Mouse (Mus musculus): ENCODE data around the gene Fkbp5. TPM values are rescaled to one million over a fixed set of nuclear protein-coding genes. Genes with fewer than 3 reads are reported as not detected.
"Not testable (repeated sequence)": the region's sequence is repeated elsewhere in the genome, so short reads cannot be mapped to it uniquely, and the experiment has no call there.

Fkbp5 gene
- polyA plus RNA-seq, 1 experiment from 2014 or later, result 33.8 TPM

DNA sequence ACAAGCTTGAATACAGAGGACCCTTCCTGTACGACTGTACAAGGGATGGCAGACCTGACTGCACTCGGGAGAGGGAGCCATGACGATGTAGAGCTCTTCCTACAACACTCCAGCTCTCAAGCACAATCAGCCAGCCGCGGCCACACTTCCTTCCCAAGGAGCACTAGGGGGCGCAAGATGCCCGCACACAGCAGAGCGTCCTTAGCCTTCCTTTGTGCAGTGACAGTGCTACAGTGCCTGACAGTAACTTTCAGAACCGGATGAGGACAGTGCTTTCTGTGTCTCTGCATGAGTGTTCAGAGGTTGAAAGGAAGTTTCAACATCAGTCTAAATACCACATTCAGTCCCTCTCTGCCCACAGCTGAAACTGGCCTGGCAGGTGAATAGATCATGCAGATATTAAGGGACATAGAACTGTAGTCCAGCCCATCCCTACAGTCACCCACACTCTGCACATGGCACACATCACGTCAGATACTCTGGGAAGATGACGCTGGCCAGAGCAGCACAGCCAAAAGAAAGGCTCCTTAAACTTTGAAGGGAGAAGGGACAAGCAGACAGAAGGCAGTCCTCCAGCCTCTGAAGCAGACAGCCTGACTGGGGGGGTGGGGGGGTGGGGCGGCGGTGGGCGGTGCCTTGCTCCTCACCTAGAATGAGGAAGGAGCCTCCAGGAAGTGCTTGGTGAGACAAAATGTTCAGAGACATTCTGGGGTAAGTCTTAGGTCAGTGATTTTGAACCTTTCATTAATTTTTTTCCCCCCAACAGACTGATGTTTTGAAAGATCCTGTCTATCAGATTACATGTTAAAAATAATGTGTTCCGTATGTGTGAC lies 109.7 kb downstream of the Fkbp5 start:
- Histone ChIP-seq H3K4me1 (peaks cover 9% of the 10 kb centered on the region; the same call in 1 of the 2 replicates), H3K27me3 (no peaks in the 10 kb centered on the region), H3K36me3 (peaks cover 34% of the 10 kb centered on the region), H3K9ac (no peak overlapping the region), H3K4me3 (no peak overlapping the region), H3K9me3 (no peaks in the 10 kb centered on the region), H3K27ac (0 out of 2 replicates have a peak overlapping the region, but pooled peaks have one; percentile 1), H3K4me2 (replicated peaks) (no peak overlapping the region)
- ATAC-seq (ENCODE audit: insufficient number of reproducible peaks, insufficient read depth, low FRiP score, low TSS enrichment), result peak; percentile 12; the same call in 1 of the 2 replicates
- 37% methylated on average over 15 of the region's 15 CpGs for WGBS

DNA sequence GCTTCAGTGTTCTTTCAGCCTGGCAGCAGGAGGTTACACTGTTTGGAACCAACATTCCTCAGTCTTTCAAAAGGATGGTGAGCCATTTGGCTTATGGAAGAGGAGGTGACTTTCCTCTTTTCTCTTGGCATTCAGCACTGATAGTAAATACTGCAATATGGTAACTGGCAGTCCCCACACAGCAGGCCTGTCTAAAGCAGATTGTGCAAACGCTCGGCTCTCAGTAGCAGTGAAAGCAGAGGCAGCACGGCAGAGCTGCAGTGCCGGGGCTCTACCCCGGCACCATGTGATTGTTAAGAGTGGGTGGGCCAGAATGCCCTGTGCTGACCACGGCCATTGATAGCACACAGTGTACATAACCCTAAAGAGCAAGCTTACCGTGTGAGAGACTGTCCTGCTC lies 110.9 kb downstream of the Fkbp5 start:
- no peaks in the 10 kb centered on the region for H3K9me3 ChIP-seq
- peaks cover 39% of the 10 kb centered on the region for H3K36me3 ChIP-seq
- H3K27me3 ChIP-seq, result no peaks in the 10 kb centered on the region
- H3K4me2 ChIP-seq (replicated peaks), result no peak overlapping the region
- ATAC-seq (ENCODE audit: insufficient number of reproducible peaks, insufficient read depth, low FRiP score, low TSS enrichment), result no peak
- no peak overlapping the region for H3K9ac ChIP-seq
- peaks cover 9% of the 10 kb centered on the region; the same call in 1 of the 2 replicates for H3K4me1 ChIP-seq
- H3K27ac ChIP-seq, result no peak overlapping the region
- 91% methylated on average over 7 of the region's 7 CpGs for WGBS
- no peak overlapping the region for H3K4me3 ChIP-seq

DNA sequence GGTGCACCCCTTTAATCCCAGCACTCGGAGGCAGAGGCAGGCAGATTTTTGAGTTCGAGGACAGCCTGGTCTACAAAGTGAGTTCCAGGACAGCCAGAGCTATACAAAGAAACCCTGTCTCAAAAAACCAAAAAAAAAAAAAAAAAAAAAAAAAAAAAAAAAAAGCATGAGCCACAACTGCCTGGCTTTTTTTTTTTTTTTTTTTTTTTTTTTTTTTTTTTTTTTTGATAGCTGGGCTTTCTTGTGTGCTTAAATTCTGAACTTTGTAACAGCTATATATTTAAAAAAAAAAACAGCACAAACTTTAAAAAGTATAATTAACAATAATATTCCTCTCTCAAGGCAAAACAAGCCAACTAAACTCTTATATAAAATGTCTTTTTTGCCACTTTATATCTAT lies 112.6 kb downstream of the Fkbp5 start:
- H3K27me3 ChIP-seq; H3K9ac ChIP-seq; H3K4me2 ChIP-seq (replicated peaks); H3K27ac ChIP-seq; ATAC-seq (ENCODE audit: insufficient number of reproducible peaks, insufficient read depth, low FRiP score, low TSS enrichment); H3K4me1 ChIP-seq; H3K4me3 ChIP-seq; H3K9me3 ChIP-seq: not testable (repeated sequence)
- H3K36me3 ChIP-seq, result peaks cover 37% of the 10 kb centered on the region
- WGBS, result 96% methylated on average over 2 of the region's 2 CpGs

DNA sequence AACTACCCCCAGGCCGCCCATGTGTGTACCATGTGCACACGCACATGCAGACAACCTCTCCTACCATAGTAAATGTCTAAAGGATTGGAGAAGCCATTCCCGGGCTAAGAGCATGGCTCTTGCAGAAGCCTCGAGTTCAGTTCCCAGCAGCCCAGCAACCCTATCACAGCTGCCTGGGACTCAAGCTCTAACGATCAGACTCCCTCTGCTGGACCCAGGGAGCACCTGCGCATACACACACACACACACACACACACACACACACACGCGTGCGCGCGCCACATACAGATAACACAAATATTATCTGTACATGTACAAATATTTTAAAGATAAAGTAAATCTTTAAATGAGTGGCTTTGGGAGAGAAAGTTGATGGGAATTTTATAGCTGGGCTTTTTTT lies 113.0 kb downstream of the Fkbp5 start:
- H3K9ac ChIP-seq, result no peak overlapping the region
- H3K27me3 ChIP-seq, result no peaks in the 10 kb centered on the region
- H3K36me3 ChIP-seq, result peaks cover 37% of the 10 kb centered on the region
- peaks cover 9% of the 10 kb centered on the region; the same call in 1 of the 2 replicates for H3K4me1 ChIP-seq
- ATAC-seq (ENCODE audit: insufficient number of reproducible peaks, insufficient read depth, low FRiP score, low TSS enrichment), result no peak
- no peak overlapping the region for H3K4me2 ChIP-seq (replicated peaks)
- 95% methylated on average over 11 of the region's 11 CpGs for WGBS
- no peak overlapping the region for H3K4me3 ChIP-seq
- H3K9me3 ChIP-seq, result no peaks in the 10 kb centered on the region
- no peak overlapping the region for H3K27ac ChIP-seq

DNA sequence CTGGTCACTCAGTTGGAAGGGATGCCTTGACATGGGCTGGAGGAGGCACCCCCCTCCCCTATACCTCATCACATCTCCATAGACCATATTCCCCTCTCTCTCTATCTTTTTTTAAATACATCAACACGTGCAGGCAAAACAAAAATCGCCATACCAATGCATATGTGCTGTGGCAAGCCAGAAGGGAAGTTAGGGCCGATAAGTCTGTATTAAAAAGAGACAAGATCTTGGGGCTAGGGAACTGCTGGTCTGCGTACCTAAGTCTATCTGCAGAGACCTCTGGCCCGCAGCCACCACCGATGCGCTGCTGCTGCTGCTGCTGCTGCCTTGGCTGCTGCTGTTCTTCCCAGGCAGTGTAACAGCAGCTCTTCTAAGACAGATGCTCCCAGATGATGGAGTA lies 122.3 kb downstream of the Fkbp5 start:
- no peak for ATAC-seq (ENCODE audit: insufficient number of reproducible peaks, insufficient read depth, low FRiP score, low TSS enrichment)
- H3K9ac ChIP-seq, result no peak overlapping the region
- no peaks in the 10 kb centered on the region for H3K9me3 ChIP-seq
- no peaks in the 10 kb centered on the region for H3K27me3 ChIP-seq
- H3K4me1 ChIP-seq, result peaks cover 31% of the 10 kb centered on the region
- peaks cover 6% of the 10 kb centered on the region; the same call in 1 of the 2 replicates for H3K36me3 ChIP-seq
- WGBS, result 84% methylated on average over 7 of the region's 7 CpGs
- peak overlapping the region; percentile 72; the same call in 1 of the 2 replicates for H3K27ac ChIP-seq
- H3K4me2 ChIP-seq (replicated peaks), result no peak overlapping the region
- H3K4me3 ChIP-seq, result no peak overlapping the region

DNA sequence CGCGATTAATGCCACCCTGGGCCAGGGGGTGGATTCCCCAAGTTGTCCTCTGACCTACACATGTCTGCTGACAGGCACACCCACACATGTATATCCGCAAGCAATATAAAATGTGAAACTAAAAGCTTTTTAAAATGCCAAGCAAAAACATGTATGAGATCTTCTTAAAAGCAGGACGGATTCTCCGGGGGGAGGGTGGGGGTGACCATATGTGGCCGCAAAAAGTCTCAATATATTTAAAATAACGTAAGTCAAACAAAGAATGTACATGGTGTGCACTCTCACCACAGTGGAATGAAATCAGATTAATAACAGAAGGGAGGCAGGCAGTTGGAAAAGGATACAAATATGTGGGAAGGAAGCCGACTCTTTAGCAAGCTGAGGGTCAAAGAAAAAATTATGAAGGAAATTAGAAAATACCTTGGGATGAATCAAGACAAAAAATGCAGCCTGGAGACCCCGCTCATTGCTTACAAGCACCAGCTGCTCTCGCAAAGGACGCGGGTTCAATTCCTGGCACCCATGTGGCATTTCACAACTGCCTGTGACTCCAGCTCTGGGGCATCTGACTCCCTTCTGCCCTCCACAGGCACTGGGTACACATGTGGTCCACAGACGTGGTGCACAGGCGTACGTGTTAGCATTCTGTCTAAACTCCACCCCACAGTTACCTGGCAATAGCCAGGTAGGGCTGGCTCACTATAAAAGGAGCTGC lies 123.1 kb downstream of the Fkbp5 start:
- Histone ChIP-seq H3K27me3 (no peaks in the 10 kb centered on the region), H3K4me3 (no peak overlapping the region), H3K9me3 (no peaks in the 10 kb centered on the region), H3K4me2 (replicated peaks) (0 out of 2 replicates have a peak overlapping the region, but pooled peaks have one; percentile 7), H3K9ac (no peak overlapping the region), H3K4me1 (peaks cover 31% of the 10 kb centered on the region), H3K36me3 (peaks cover 6% of the 10 kb centered on the region; the same call in 1 of the 2 replicates), H3K27ac (peak overlapping the region; percentile 72)
- 59% methylated on average over 15 of the region's 15 CpGs for WGBS
- no peak; the same call in 1 of the 2 replicates for ATAC-seq (ENCODE audit: insufficient number of reproducible peaks, insufficient read depth, low FRiP score, low TSS enrichment)

DNA sequence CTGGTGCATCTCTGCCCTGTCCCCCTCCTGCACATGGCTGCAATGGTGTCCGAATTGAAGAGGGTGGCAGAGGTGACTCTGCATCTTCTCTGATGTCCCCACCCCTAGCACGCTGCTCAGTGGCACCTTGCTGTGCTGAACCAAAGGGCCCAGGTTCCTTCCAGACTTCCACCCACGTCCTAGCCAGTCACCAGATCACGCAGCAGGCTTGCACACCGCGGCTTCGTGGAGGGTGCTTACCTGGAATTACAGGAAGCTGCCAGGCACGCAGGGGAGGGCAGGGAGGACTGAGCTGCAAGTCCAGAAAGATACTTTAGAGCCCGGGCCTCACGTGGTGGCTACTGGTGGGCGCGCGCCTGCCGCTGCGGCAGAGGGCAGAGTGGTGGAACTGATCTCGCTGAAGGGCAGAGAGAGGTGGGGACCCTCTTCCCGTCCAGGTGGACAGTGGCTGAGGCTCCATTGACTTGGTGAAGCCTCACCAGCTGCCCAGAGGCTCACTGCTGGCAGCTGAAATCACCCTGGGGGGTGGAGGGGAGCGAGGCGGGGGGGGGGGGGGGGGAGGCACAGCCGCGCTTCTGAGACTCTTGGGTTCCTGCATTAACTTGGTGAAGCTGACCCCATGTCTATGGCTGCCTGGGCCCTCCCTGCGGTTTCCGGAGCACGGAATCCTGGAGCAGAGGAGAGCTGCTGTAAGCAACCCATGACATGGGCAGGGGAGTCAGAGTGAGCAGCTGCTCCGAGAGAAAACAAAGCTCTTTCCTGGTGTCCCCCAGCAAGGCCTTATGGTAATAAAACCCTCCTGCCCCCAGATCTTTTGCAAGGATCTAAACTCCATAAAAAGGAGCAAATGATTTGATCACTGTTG lies 125.5 kb downstream of the Fkbp5 start:
- Histone ChIP-seq H3K9me3 (no peaks in the 10 kb centered on the region), H3K4me2 (replicated peaks) (peak overlapping the region; percentile 30), H3K27ac (no peak overlapping the region), H3K9ac (0 out of 2 replicates have a peak overlapping the region, but pooled peaks have one; percentile 1), H3K36me3 (no peaks in the 10 kb centered on the region), H3K4me1 (peaks cover 31% of the 10 kb centered on the region), H3K27me3 (peaks cover 13% of the 10 kb centered on the region; the same call in 1 of the 2 replicates), H3K4me3 (no peak overlapping the region)
- 6% methylated on average over 21 of the region's 25 CpGs for WGBS
- ATAC-seq (ENCODE audit: insufficient number of reproducible peaks, insufficient read depth, low FRiP score, low TSS enrichment), result no peak

DNA sequence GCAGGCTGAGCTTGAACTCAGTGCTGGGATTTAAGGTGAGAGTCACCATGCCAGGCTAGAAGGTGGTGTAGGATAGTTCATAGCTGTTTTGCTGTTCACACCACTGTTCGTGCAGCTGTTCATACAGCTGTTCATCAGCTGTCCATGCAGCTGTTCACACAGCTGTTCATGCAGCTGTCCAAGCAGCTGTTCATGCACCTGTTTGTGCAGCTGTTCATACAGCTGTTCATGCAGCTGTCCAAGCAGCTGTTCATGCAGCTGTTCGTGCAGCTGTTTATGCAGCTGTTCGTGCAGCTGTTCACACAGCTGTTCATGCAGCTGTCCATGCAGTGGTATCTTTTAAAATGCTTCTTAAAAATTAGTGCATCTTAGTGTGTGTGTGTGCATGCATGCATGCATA lies 128.8 kb downstream of the Fkbp5 start:
- Histone ChIP-seq H3K4me3 (no peak overlapping the region), H3K27ac (no peak overlapping the region)
- no peak for ATAC-seq (ENCODE audit: insufficient number of reproducible peaks, insufficient read depth, low FRiP score, low TSS enrichment)

DNA sequence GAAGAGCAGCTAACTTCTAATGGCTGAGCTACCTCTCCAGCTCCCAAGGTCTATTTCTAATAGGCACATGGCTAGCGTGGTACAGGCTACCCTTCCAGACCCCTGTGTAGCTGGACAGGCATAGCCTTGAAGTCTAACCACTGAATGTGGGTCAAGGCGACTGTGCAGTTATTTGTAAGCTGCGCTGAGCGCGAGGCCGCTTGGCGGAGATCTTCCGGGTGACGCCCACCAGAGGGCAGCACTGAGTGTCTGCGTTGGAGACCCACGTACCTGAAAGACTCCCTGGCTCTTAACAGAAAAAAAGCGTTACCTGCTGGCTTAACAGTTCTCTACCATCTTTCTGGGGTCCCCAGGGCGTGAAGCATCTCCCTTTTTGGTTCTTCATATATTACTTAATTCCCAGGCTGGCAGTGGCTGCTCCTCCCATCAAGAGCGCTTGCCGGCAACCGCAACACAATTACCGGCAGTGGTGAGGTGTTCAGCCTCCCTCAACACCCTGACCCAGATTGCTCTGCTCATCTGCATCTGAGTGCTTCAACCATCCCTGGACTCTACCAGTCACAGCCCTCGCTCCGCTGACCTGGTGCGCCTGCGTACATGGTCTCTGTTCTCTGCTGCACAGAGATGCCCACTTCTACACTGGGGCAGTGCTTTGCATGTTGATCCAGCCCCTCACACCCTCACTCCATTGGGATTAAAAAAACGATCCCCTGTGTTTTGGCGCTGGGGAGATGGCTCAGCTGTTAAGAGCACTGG lies 131.0 kb downstream of the Fkbp5 start:
- peaks cover 5% of the 10 kb centered on the region; the same call in 1 of the 2 replicates for H3K4me1 ChIP-seq
- H3K9me3 ChIP-seq, result no peaks in the 10 kb centered on the region
- no peak for ATAC-seq (ENCODE audit: insufficient number of reproducible peaks, insufficient read depth, low FRiP score, low TSS enrichment)
- H3K27me3 ChIP-seq, result peaks cover 18% of the 10 kb centered on the region
- no peak overlapping the region for H3K9ac ChIP-seq
- H3K4me2 ChIP-seq (replicated peaks), result peak overlapping the region; percentile 38
- H3K36me3 ChIP-seq, result no peaks in the 10 kb centered on the region
- H3K4me3 ChIP-seq, result no peak overlapping the region
- no peak overlapping the region for H3K27ac ChIP-seq
- WGBS, result 6% methylated on average over 23 of the region's 23 CpGs

More for the DNA sequence above, 128.8 kb downstream of the Fkbp5 start:
- no peak overlapping the region for H3K9ac ChIP-seq
- peaks cover 21% of the 10 kb centered on the region for H3K4me1 ChIP-seq
- no peak overlapping the region for H3K4me2 ChIP-seq (replicated peaks)
- WGBS, result 86% methylated on average over 3 of the region's 3 CpGs
- H3K36me3 ChIP-seq, result no peaks in the 10 kb centered on the region
- no peaks in the 10 kb centered on the region for H3K9me3 ChIP-seq
- H3K27me3 ChIP-seq, result peaks cover 18% of the 10 kb centered on the region

DNA sequence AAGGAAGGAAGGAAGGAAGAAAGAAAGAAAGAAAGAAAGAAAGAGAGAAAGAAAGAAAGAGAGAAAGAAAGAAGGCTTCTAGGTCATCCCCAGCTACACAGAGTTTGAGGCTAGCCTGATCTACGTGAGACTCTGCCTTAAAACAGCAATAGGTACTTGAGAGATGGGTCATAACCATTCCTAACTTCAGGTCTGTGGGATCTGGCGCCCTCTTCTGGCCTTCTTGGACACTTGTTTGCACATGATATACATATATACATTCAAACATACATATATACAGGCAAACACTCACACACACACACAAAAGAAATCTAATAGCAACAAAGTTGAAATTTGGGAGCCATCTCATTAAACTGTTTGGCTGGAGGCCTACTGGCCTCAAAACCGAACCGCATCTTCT lies 133.0 kb downstream of the Fkbp5 start:
- no peak overlapping the region for H3K9ac ChIP-seq
- no peaks in the 10 kb centered on the region for H3K36me3 ChIP-seq
- 63% methylated on average over 4 of the region's 4 CpGs for WGBS
- no peak overlapping the region for H3K27ac ChIP-seq
- no peak overlapping the region for H3K4me2 ChIP-seq (replicated peaks)
- H3K4me3 ChIP-seq, result no peak overlapping the region
- peaks cover 18% of the 10 kb centered on the region for H3K27me3 ChIP-seq
- no peak for ATAC-seq (ENCODE audit: insufficient number of reproducible peaks, insufficient read depth, low FRiP score, low TSS enrichment)
- H3K4me1 ChIP-seq, result peaks cover 11% of the 10 kb centered on the region; the same call in 1 of the 2 replicates
- H3K9me3 ChIP-seq, result no peaks in the 10 kb centered on the region

All from embryonic facial prominence, embryonic 12.5 days (tissue).